Mouse (Mus musculus) CH12.LX (cell line): ENCODE measurements at regions not wholly inside any gene's neighbourhood (a gene's known extent, or its start where the extent isn't known, plus 50 kb on each side); places are given as distances from the start of the nearest gene placed in this dataset.

Experiments used
- CTCF ChIP-seq, 2 experiments: IDR thresholded peaks in 1 of 2; conservative IDR thresholded peaks in 1 of 2; 2 replicates each; pipeline ENCODE4 v1.5.1; 2011 to 2012; ENCODE audit warnings: low read depth in 2 of 2, low read length in 2 of 2, improper control_type of control experiment in 1 of 2, inconsistent platforms in 1 of 2, mild to moderate bottlenecking in 1 of 2, moderate library complexity in 1 of 2
- EP300 ChIP-seq: IDR thresholded peaks from 2 replicates; pipeline ENCODE4 v1.6.1; 2011; ENCODE audit warnings: low read length, improper control_type of control experiment
- HCFC1 ChIP-seq: IDR thresholded peaks from 2 replicates; pipeline ENCODE4 v1.6.1; 2012; ENCODE audit warnings: low read depth, mild to moderate bottlenecking, inconsistent platforms, low read length, improper control_type of control experiment
- JUN ChIP-seq: IDR thresholded peaks from 2 replicates; pipeline ENCODE4 v1.6.1; 2011; ENCODE audit warnings: low read depth, mild to moderate bottlenecking, low read length, improper control_type of control experiment, moderate library complexity; ENCODE audit not compliant: insufficient read depth
- MAX ChIP-seq: IDR thresholded peaks from 2 replicates; pipeline ENCODE4 v1.6.1; 2011; ENCODE audit warnings: low read length, improper control_type of control experiment
- USF2 ChIP-seq: conservative IDR thresholded peaks from 2 replicates; pipeline ENCODE4 v1.6.1; 2011; ENCODE audit warnings: low read depth, low read length, improper control_type of control experiment
- ZMIZ1 ChIP-seq: IDR thresholded peaks from 2 replicates; pipeline ENCODE4 v1.6.1; 2012; ENCODE audit warnings: low read depth, mild to moderate bottlenecking, inconsistent platforms, low read length, improper control_type of control experiment

DNA sequence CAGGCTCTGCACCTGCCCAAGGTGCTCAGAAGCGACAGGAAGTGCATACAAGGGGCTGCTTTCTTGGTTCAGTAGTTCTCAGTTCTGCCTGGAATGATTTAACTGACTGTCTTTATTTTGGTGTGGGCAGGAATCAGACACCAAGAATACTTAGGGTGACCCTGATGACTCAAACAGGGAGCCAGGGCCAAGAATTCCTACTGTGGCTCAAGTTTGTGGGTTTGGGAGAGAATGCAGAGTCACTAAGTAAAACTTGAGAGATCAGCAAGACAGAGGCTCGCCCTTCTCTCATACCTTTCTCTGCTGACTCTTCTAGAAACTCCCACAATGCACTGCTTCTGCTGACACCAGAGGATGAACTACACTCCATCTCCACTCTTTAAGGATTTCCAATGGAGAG lies 126.4 kb downstream of the Adra2a start:
- TF ChIP-seq CTCF (conservative IDR thresholded peaks at IDR 0.05 in 1 of 2, IDR thresholded peaks at IDR 0.05 in 1 of 2; ENCODE audit: low read depth in 2 of 2, low read length in 2 of 2): no peak
- TF ChIP-seq HCFC1: no peak
- no peak for TF ChIP-seq JUN
- no peak for TF ChIP-seq EP300
- TF ChIP-seq USF2: no peak
- TF ChIP-seq MAX: no peak
- TF ChIP-seq ZMIZ1: no peak
